ENCODE assay signal across 8 mouse cellular contexts in the genomic region with DNA sequence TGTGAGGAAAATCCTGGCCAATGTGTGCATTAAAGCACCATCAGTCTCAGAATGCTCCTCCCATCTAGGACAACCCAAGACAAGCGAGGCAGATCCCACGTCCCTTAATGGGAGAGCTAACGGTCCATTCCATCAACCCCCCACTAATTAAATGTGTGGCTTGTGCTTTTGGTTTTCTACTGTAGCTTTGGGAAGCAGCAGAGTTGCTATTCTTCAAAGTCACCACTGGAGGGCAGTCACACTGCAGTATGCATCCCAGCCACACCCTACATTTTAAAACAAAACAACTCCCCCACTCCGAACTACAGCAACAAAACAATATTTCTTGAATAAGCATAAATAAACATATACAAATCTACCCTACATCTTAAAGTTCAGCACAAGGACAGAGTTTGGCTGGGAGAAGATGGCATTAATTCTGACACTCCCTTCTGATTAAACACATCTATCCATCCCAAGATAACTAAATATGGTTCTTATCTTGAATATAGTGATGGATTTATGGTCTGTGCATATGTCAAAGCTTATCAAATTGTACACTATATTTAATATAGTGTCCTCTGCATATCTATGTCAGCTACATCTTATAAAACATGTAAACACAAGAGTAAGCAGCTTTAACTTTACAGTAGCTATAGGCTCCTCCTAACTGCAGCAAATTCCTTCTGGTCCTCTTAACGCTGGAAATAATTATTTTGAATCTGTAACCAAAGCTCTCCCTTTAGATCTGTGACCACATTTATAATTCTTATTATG.
A peak's percentile ranks its signal among the peaks of the same experiment; 100 is the strongest.
DNase-seq lines count a peak whose midpoint lies in the region; ATAC-seq and TF ChIP-seq lines count a peak whose summit lies in the region.

No protein-coding gene starts in this region.

- no peaks in the 10 kb centered on the region for H3K27me3 ChIP-seq in intestine, embryonic 14.5 days (replicated peaks; ENCODE audit: control insufficient read depth, insufficient read depth, low read length)
- H3K27me3 ChIP-seq in intestine, embryonic 16.5 days (replicated peaks; ENCODE audit: control insufficient read depth, insufficient read depth, low read length): no peaks in the 10 kb centered on the region
- H3K27me3 ChIP-seq in hindbrain, embryonic 15.5 days: no peaks in the 10 kb centered on the region
- no peaks in the 10 kb centered on the region for H3K27me3 ChIP-seq in neural tube, embryonic 14.5 days (ENCODE audit: control insufficient read depth, insufficient read depth, low read length)

- ATAC-seq in intestine, embryonic 14.5 days (replicated peaks; ENCODE audit: low FRiP score, low TSS enrichment, low read depth): 0 out of 2 replicates have a peak, but pooled peaks have one; percentile 40
- ATAC-seq in intestine, embryonic 16.5 days: no peak
- ATAC-seq in hindbrain, embryonic 15.5 days (ENCODE audit: low FRiP score, low read depth): 0 out of 2 replicates have a peak, but pooled peaks have one; percentile 33
- peak; percentile 75 for ATAC-seq in neural tube, embryonic 14.5 days (ENCODE audit: low read depth)
- no peak for ATAC-seq in inflammation-experienced regulatory T-cells, adult 6 months

- H3K9me3 ChIP-seq in intestine, embryonic 14.5 days (ENCODE audit: control insufficient read depth, low read length): no peaks in the 10 kb centered on the region
- no peaks in the 10 kb centered on the region for H3K9me3 ChIP-seq in intestine, embryonic 16.5 days (ENCODE audit: control insufficient read depth, low read length)
- no peaks in the 10 kb centered on the region for H3K9me3 ChIP-seq in ES-E14 (ENCODE audit: control insufficient read depth, insufficient read depth, low read depth, low read length)
- no peaks in the 10 kb centered on the region for H3K9me3 ChIP-seq in hindbrain, embryonic 15.5 days
- no peaks in the 10 kb centered on the region for H3K9me3 ChIP-seq in neural tube, embryonic 14.5 days (ENCODE audit: control insufficient read depth, low read length)

- DNase-seq in intestine, embryonic 14.5 days (ENCODE audit: low spot score): no peak
- no peak for DNase-seq in ES-E14 (ENCODE audit: low read depth, low spot score)
- DNase-seq in cerebellum, adult 8-10 months: peak; percentile 61
- no peak for DNase-seq in ovary, postnatal 36 days (ENCODE audit: low spot score)

- no peak overlapping the region for H3K27ac ChIP-seq in intestine, embryonic 14.5 days (ENCODE audit: low read depth)
- no peak overlapping the region for H3K27ac ChIP-seq in intestine, embryonic 16.5 days (ENCODE audit: low read length)
- no peak overlapping the region for H3K27ac ChIP-seq in ES-E14 (ENCODE audit: insufficient read depth, low read depth, low read length, poor library complexity, severe bottlenecking)
- peak overlapping the region; percentile 55 for H3K27ac ChIP-seq in hindbrain, embryonic 15.5 days (replicated peaks)
- no peak overlapping the region for H3K27ac ChIP-seq in neural tube, embryonic 14.5 days (ENCODE audit: low read depth, low read length)

- no peaks in the 10 kb centered on the region for H3K36me3 ChIP-seq in intestine, embryonic 14.5 days (ENCODE audit: control insufficient read depth, insufficient read depth, low read length)
- no peaks in the 10 kb centered on the region for H3K36me3 ChIP-seq in intestine, embryonic 16.5 days (ENCODE audit: control insufficient read depth, insufficient read depth, low read length)
- no peaks in the 10 kb centered on the region for H3K36me3 ChIP-seq in ES-E14 (ENCODE audit: control insufficient read depth, insufficient read depth, low read length, poor library complexity, severe bottlenecking)
- no peaks in the 10 kb centered on the region for H3K36me3 ChIP-seq in hindbrain, embryonic 15.5 days
- H3K36me3 ChIP-seq in neural tube, embryonic 14.5 days (ENCODE audit: control insufficient read depth, insufficient read depth, low read length): no peaks in the 10 kb centered on the region

- H3K4me3 ChIP-seq in intestine, embryonic 14.5 days (ENCODE audit: low read depth, low read length): no peak overlapping the region
- H3K4me3 ChIP-seq in intestine, embryonic 16.5 days (ENCODE audit: low read length): no peak overlapping the region
- H3K4me3 ChIP-seq in ES-E14 (ENCODE audit: insufficient read depth in 1 of 2, low read depth in 1 of 2, low read length in 2 of 2, poor library complexity in 1 of 2, severe bottlenecking in 1 of 2): no peak overlapping the region
- H3K4me3 ChIP-seq in hindbrain, embryonic 15.5 days: no peak overlapping the region
- no peak overlapping the region for H3K4me3 ChIP-seq in neural tube, embryonic 14.5 days (ENCODE audit: low read depth, low read length)

- WGBS in intestine, embryonic 14.5 days: 13% methylated on average over 5 of the region's 5 CpGs
- 13% methylated on average over 5 of the region's 5 CpGs for WGBS in intestine, embryonic 16.5 days
- WGBS in hindbrain, embryonic 15.5 days: 11% methylated on average over 5 of the region's 5 CpGs
- 8% methylated on average over 5 of the region's 5 CpGs for WGBS in neural tube, embryonic 14.5 days

- in situ Hi-C loops in ES-E14 (cut with MboI; ENCODE audit: low sequenced_read_pairs in 2 of 2, unreplicated experiment in 2 of 2): no loop called here

- no peak overlapping the region for H3K9ac ChIP-seq in intestine, embryonic 14.5 days (ENCODE audit: low read length)
- H3K9ac ChIP-seq in intestine, embryonic 16.5 days (ENCODE audit: low read depth, low read length): no peak overlapping the region
- no peak overlapping the region for H3K9ac ChIP-seq in ES-E14 (ENCODE audit: insufficient read depth, low read depth, low read length, poor library complexity, severe bottlenecking)
- no peak overlapping the region for H3K9ac ChIP-seq in hindbrain, embryonic 15.5 days
- no peak overlapping the region for H3K9ac ChIP-seq in neural tube, embryonic 14.5 days (replicated peaks; ENCODE audit: low read depth, low read length)

- H3K4me2 ChIP-seq in intestine, embryonic 14.5 days (ENCODE audit: low read length): no peak overlapping the region
- no peak overlapping the region for H3K4me2 ChIP-seq in intestine, embryonic 16.5 days (ENCODE audit: low read depth, low read length)
- peak overlapping the region; percentile 29 for H3K4me2 ChIP-seq in hindbrain, embryonic 15.5 days
- H3K4me2 ChIP-seq in neural tube, embryonic 14.5 days (ENCODE audit: low read depth, low read length): no peak overlapping the region

- H3K4me1 ChIP-seq in intestine, embryonic 14.5 days (replicated peaks; ENCODE audit: control insufficient read depth, insufficient read depth, low read length): 0 out of 2 replicates have a peak, but pooled peaks cover 4% of the 10 kb centered on the region
- H3K4me1 ChIP-seq in intestine, embryonic 16.5 days (ENCODE audit: control insufficient read depth, insufficient read depth, low read length): no peaks in the 10 kb centered on the region
- no peaks in the 10 kb centered on the region for H3K4me1 ChIP-seq in ES-E14 (ENCODE audit: control insufficient read depth in 2 of 2, insufficient read depth in 2 of 2, low read length in 2 of 2, poor library complexity in 1 of 2)
- H3K4me1 ChIP-seq in hindbrain, embryonic 15.5 days (replicated peaks): peaks cover 15% of the 10 kb centered on the region; the same call in 1 of the 2 replicates
- H3K4me1 ChIP-seq in neural tube, embryonic 14.5 days (ENCODE audit: control insufficient read depth, insufficient read depth, low read length): no peaks in the 10 kb centered on the region

TF ChIP-seq in ES-E14, 5 proteins besides CTCF, POLR2A, EP300 and RAD21:
- TF ChIP-seq ZNF384 (IDR thresholded peaks at IDR 0.05; ENCODE audit: low read depth, low read length) (no peak), ZC3H11A (IDR thresholded peaks at IDR 0.05; ENCODE audit: borderline replicate concordance, low read depth, low read length) (peak; percentile 77), MAFK (IDR thresholded peaks at IDR 0.05; ENCODE audit: insufficient read depth, low read depth, low read length) (no peak), HCFC1 (IDR thresholded peaks at IDR 0.05; ENCODE audit: borderline replicate concordance, insufficient read depth, low read length) (no peak), CHD2 (IDR thresholded peaks at IDR 0.05; ENCODE audit: low read depth, low read length) (no peak)

Comparison
In these comparisons a context has a peak if more than half of its experiments do, and no peak if none do; other contexts are left out.
1. ATAC-seq: peak in intestine, embryonic 14.5 days (single experiment), hindbrain, embryonic 15.5 days (single experiment) and neural tube, embryonic 14.5 days (single experiment); none in intestine, embryonic 16.5 days (single experiment) and inflammation-experienced regulatory T-cells, adult 6 months (single experiment).